Mouse (Mus musculus) lung, postnatal 10 days (tissue): Measurements from ENCODE around the gene Shc1.
A peak's percentile ranks its signal among the peaks of the same experiment; 100 is the strongest.

Source experiments
- DNase-seq: peaks from one replicate; pipeline ENCODE4 v3.0.0; 2021

The Shc1 gene

DNA sequence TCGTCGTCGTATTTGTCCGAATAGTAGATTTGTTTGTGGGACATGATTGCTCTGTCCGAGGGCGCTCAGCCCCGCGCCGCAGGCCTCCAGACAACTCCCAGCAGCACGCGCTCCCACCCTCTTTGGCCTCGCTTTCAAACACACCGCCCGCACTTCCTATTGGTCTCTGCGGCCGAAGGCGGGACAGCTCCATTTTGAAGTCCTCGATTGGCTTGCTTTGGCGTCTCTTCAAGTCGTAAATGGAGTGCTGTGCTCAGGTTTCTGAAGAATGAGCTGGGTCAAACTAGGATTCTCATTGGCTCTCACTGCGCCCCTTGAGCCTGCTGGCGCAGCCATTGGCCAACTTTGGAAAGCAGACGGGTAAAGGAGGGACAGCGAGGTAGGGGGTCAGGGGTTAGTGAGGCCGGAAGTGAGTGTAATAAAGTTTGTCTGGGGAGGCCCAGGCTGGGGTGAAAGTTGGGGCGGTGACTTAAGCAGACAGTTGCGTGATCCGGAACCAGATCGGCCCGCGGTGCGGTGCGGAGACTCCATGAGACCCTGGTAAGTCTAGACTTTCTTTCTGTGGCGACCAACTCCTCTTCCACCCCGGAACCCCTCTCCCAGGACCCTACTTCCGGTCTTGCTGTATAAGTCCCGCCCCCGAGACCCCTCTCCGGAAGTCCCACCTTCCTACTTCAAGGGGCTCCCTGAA lies at the start of gene Shc1, which contains the start of gene Cks1b:
TSS of gene Shc1 (plus strand) at position 274 of the 691 bp plus-strand sequence.
TSS of gene Cks1b (minus strand) at position 214 of the 691 bp plus-strand sequence.
- DNase-seq = peak; percentile 98

DNA sequence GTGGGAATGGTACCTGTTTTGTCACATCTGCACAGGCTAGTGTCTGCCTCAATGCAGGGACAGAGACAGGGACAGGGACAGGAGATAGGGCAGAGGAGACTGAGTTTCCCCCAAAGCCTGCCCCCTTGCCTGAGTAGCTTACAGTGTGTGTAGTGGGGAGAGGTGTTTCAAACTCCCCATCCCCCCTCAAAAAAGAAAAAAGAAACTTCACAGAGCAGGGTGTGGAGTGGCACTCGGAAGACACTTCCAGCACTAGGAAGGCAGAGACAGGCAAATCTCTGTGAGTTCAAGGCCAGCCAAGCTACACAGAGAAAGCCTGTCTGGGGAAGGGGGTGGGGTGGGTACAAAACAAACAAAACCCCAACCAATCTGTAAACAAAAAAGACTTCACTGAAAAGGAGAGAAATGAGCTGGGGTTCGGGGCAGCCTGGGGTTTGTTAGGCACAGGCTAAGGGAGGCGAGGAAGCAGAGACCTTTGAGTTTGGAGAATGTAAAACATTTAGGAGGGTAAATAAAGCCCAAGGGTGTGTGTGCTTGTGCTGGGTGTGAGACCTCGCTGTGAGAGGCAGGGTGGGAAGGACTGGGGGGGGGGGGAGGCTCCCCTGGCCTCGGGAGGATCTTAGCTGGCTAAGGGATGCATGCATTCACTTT lies 44.5 kb upstream of the Shc1 start:
- DNase-seq = no peak

DNA sequence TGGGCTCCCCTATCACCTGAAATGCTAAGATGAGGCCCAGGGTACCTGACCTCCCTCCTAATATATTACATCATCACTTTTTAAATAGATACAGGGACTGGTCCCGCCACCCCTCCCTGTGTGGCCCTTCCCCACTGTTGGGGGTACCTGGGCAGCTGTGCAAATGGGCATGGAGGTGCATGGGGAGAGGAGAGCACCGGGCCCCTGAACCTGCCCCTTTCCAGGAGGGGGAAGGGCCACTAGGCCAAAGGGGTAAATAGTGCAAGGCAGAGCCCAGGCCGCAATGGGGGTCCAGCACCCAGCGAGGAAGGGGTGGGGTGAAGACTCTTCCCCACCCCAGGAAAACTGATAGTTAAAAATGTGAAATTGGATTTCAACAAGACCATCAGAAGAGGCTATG lies 40.4 kb upstream of the Shc1 start:
- DNase-seq = no peak

DNA sequence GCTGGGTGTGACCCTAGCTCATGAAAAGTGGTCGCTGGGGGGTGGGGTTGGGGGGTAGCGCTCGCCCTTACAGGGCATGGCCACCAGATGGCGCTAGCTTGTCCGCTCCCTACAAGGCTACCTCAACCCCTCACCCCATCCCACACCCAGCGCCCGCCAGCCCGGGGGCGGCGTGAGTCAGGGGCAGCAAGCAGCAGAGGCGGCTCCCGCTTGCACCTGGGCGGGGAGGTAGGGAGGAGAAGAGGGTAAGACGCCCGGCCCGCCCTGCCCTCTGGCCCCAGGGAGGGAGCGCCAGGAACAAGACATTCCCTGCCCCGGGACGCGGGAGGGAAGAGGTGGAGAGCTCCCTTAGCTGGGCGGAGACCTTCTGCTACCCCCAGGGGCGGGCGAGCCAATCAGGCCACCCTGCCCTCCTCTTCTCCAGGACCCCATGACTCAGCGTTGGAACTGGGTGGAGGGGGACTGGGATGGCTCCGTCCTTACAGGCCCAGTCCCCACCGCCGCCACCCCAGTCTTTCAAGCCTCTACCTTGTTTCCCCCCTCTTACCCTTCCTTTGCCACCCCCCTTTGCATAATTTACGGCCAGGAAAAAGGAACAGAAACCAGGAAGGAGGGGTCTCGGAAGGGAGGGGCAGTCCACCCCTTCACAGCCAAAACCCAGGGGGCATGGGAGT lies 39.7 kb upstream of the Shc1 start:
- DNase-seq = peak; percentile 86

DNA sequence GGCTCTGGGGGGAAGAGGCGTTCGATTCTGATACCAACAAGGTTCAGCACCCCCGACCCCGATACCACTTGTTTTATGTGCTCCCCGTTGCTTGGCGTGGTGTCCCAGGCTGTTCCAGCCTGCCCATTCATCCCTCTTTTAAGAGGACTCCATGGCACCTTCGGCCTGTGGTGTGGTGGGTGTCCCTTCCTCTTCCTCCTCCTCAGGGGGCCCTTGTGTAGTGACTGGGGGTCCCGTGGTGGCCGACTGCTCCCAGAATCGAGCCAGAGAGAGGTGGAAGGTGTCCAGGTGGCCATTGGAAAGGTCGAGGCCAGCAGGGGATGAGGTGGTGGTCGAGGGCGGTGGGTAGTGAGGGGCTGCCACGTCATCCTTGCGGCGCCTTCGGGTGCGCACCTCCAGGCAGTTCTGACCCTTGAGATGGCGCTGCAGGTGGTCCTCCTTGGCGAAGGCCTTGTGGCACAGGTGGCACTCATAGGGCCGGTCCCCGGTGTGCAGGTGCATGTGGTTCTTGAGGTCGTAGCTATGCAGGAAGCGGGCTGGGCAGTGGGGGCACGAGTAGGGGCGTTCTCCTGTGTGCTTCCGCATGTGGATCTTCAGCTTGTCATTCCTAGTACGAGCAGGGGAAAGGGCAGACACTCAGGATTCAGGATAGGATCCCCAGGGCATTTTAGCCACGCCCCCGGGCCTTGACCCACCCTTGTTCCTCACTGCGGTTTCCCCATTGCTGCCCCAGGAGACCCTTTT lies 38.7 kb upstream of the Shc1 start:
- DNase-seq = no peak

DNA sequence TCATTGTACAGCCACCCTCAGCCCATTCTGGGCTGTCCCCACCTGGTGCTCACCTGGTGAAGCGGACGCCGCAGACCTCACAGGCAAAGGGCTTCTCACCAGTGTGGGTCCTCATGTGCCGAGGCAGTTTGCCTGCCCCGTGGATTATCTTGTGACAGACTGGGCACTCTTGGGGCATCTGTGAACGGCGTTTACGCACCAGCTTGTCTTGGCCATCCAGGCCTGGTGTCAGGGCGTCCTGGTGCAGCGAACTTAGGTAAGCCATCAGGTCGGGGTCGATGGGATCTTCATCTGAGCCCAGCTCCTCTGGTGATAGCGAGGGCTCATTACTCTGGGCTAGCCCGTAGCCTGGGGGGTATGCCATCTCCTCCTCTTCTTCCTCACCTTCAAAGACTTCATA lies 38.0 kb upstream of the Shc1 start:
- no peak for DNase-seq

DNA sequence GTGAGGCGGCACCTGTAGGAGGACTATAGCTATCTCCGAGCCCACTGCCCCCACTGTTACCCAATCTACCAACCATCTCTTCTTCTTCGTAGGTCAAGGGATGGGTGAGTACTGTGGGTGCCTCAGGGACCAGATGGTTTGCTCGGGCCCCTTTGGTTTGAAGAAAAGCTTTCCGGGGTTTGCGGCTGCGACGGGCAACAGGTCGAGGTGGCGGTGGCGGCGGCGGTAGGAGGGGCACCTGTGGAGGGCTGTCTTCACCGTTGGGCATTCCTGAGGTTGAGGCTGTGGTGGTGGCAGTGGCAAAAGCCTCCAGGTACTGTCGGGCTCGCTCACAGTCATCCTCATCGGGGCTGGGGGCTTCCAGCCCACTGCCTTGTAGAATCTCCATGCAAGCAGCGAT lies 37.5 kb upstream of the Shc1 start:
- DNase-seq = no peak

DNA sequence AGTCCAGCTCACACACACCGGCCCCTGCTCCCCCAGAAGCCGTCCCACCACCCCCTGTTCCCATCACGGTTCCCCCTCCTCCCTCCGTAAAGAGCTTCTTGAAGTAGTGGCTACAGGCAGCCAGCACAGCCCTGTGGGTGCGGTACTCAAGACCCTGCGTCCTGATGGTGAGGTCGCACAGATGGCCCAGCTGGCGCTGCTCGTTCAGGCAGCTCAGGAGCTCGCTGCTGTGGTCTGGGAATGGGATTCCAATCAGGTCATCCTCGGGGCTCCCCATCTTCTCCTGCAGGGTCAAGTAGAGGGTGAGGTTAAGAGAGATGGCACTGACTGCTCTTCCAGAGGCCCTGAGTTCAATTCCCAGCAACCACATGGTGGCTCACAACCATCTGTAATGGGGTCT lies 37.0 kb upstream of the Shc1 start:
- DNase-seq = no peak

DNA sequence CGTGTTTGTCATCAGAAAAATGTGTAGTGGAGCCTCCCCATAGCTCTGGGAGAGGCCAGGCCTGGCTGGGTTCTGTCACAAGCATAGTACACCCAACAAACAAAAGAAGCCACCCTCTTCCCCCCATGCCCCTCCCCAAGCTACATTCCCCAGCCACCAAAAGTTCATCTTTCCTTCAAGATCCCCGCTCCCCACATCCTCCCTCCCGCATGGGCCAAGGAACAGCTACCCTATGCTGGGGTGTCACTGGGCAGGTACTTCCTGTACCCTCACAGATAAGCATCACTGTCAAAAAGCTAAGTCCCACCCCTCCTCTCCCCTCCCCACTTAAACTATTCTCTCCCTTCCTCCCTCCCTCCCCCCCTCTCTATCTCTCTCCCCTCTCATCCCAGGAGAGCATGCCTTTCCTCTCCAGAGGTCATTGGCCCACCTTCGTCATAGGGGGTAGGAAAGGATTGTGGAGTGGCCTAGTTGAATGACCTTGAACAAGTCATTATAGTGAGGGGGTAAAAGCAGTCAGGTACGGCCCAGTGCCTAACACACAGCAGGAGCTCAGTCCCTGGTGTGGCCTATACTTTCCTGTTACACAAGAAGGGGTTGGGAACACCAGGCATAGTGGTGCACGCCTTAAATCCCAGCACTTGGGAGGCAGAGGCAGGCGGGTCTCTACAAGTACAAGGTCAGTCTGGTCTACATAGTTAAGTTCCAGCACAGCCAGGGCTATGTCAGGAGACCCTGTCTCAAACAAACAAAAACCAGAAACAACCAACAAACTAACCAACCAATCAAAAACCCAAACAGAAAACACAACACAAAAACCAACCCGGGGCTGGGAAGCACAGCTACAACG lies 36.0 kb upstream of the Shc1 start:
- DNase-seq = no peak

DNA sequence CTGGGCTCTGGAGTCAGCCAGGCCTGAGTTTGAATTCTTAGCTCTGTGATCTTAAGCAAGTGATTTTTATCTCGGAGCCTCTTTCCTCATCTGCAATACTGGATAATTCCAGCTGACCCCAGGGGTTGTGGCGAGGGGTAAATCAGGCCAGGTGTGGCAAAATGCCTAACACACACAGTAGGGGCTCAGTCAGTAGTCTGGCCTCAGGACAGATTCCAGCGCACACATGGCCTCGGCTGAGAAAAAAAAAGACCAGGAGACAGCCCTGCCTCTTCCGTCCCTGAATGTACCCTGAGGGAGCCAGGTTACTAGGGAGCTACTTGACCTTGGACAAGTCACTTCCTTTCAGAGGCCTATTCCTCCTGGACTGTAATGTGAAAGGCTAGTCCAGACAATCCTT lies 35.3 kb upstream of the Shc1 start:
- no peak for DNase-seq

DNA sequence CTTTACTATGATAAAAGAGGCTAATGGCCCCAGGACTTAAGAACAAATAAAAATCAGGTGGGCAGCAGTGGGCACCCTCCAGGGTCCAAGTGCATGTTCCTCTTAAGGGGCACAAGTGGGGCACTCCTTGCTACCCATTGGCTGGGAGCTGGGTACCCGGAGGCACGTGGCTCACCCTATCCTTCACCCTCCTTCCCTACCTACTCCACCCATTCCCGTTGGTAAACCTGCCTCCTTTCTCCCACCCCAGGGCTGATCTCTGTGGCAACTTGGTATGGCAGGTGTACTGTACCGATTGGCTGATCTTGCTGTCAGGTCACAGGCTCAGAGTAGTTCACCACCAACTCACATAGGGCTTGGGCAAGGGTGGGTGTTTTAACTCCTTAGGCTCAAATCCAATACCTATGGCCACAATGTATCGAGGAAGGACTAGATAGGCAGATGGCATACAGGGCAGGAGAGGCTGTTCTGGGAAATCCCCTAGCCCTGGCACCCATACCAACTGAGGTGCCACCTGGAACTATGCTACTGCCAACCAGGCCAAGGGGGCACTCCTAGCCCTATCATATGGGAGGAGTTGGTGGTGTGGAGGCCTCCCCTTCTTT lies 34.5 kb upstream of the Shc1 start:
- DNase-seq = no peak

DNA sequence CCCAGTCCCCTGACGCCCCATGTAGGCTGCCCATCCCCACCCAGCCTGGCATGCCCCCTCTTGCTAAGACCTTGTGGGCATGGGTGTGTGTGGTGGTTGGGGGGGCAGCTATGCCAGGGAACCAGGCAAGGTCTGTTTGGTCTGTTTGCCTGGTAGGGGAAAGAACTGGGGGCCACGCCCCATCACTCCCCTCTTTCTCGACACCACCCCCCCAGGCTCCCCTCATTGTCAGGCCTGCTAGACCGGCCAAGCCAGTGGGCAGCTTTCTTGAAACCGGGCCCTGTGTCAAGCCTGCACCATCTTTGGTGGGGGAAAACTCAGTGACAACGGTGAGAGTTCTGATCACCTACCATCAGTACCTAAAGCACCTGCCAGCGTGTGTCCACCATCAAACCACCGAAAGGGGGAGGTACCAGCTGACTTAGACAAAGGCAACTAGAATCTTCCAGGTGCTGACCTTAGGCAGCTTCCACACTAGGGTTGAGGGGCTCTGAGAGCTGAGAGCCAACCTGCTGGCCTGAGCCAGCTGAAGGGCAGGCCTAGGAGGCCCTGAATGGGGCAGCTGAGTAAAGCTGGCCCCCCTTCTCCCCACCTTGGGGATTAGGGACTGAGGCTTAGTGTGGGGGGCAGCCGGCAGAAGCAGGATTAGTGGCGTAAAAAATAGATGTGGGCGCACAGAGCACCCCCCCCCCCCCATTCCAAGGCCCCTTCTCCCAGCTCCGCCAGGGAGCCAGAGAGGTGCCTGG lies 33.7 kb upstream of the Shc1 start:
- DNase-seq = no peak

DNA sequence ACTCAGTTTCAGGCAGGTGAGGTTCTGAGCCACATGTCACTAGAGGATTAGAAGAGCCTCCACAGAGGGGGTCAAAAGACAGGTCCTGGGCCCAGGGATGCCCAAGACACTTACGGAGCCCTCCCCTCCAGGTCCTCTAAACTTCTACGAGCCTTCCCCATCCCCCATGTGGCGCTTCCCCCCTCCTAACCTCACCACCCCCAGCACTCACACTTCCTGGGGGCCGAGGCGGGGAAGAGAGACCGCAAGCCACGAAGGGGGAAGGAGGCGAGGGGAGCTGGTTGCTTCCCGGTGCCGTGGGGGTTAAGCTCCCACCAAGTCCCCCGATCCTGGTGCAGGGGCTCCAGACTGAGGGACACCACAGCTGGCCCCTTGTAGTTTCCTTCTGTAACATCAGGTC lies 32.8 kb upstream of the Shc1 start:
- DNase-seq = no peak

DNA sequence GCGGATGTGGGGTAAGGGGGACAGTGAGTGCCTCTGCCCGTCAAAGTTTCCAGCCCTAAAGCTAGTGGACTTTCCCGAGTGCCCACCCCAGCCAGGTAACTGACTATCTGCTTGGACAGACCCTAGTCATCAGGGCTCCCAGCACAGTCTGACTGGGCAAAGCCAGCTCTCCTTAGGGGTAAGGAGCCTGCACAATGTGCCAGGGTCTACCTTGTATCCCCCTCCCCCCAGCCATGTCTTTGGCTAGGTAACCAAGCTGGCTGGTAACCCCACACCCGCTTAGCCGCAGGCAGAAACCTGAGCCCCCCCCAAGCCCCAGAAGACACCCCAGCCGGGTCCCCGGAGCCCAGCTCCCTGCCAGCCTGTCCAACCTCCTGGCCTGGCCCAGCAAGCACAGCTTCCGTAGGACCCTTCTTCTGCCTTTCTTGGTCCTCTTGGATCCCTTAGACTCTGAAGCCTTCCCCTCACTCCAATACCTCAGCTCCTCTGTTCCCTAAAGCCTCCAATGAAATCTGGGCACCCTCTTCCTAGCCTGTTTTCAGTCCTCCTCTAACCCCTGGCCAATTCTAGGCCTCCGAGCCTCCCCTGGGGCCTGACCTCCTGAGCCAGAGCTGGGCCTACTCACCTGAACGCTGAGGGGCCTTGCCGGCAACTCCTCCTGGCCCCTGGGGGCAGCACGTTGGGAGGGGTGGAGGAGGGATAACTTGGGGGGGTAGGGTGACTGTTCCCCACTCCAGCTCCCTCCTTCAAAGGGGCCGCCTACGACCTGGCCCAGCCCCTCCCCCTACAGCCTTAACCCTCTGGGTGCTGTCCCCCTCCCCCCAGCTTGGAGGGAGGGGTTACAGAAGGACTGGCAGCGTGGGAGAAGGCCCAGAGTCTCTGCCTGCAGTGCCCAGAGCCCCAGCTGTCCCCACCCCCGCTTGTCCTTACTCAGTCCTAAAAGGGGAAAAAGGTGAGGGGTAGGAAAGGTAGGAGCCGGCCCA lies 31.5 kb upstream of the Shc1 start:
- DNase-seq = no peak

DNA sequence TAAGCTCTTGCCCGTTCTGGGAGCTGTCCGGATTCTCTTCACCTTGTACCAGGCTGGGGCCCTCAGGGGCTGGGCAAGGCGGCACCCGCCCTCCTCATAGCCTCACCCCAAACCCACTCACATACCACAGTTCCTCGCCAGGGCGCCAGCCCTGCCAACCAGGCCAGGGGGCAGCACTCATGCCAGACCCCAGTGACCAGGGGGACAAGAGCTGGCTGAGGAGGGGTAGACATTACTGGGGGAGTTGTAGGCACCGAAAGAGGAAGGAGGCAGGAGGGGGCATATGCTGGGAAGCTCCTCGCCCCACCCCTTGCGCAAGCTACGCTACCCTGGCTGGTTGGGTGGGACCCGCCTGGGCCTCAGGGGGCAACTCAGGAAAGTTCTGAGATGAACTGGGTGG lies 30.6 kb upstream of the Shc1 start:
- no peak for DNase-seq

DNA sequence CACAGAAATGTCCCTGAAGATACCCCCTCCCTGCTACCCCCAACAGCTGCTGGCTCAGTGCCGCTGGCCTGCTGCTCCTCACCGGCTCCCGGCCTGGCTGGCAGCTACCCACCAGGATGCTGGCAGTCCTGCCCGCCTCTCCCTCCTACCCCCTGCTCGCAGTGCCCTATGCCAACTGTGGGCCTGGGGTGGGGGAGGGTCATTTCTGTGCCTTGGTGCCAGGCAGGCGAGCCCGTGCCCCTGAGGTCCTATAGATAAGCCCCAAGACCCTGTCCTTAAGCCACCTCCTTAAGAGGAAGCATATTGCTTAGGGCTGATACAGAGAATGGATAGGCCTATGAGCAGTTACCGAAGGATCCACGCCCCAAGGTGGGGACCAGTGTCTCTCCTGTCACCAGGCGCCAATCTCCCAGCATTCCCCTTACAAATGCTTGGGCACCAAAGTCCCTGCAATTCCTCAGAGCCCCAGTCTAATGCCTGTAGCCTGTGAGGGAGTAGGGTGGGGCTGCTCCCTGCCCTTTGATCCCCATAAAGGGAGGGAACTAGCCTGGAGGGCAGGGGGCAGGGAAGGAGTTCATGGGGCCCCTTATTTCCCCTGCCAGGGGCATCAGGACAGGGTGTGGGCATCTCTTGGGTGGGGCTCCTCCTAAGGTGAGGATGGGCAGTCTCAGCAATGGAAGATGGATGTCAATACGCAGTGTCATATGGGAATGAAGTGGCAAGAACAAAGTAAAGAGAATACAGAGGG lies 29.9 kb upstream of the Shc1 start:
- DNase-seq = peak; percentile 43

DNA sequence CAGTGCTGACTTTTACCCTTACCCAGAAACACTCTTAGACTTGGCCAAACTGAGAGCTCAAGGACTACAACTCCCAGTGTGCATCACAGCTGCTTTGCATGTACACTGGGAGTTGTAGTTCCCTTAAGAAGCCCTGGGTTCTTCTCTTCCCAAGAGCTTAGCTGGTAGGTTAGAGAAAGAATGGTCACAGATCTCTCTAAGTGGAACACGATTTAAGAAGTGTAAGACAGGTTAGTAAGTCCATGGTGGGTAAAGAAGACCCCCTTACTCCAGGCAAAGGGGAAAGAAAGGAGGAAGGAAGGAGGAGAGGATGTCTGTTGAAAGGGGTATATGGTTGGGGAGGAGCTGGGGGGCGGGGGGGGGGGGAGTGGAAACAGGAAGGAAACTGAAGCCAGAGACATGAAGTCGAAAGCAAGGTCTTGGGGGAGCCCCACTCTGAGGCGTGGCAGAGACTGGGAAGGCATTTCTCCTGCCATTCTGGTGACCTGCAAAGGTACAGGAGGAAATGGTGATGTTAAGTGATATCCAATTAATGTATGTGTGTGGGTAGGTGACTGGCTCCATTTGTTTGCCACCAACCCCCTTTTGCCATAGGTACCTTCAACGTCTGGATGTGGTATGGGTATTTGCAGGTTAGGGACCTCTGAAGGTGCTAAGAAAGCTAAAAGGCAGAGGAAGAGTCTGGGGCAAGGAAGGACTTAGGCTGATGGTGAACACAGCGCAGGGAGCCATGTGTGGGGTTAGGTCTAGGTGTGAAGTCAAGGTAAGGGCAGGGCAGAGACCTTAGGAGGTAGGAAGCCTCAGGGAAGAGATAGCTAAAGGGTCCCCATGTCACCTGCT lies 29.1 kb upstream of the Shc1 start:
- DNase-seq = peak; percentile 43

DNA sequence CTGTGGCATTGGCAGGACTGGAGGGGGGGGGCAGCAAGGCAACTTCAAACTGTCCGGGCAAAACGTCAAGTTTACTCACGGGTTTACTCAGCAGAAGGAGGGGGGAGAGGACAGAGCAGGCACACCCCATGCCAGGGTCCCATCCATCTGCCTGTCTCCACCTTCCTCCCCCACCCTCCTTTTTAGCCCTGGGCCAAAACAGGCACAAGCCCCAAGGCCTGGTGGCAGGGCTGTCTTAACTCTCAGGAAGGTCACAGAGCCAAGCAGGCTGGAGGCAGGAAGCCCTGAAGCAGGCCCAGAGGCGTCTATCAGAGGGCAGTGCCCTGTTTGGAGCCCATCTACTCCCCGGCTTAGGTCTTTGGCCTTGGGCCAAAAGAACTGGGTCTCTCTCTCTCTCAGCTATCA lies 28.1 kb upstream of the Shc1 start:
- DNase-seq = peak; percentile 36
